Mouse (Mus musculus): ENCODE results near the gene Kif18a. TPM values are rescaled to one million over a fixed set of nuclear protein-coding genes. Genes with fewer than 3 reads are reported as not detected.

Kif18a gene
- total RNA-seq (2021), result under 1 TPM; 0.48 to 0.70 TPM
- long read RNA-seq, experiment 1, partial matches to known transcripts, result 0 of 1 reads
- long read RNA-seq, experiment 1, other reads (novel, unspliced or antisense), result 0 of 1 reads
- long read RNA-seq, experiment 2, partial matches to known transcripts, result 0 of 1 reads
- long read RNA-seq, experiment 2, other reads (novel, unspliced or antisense), result 0 of 1 reads

DNA sequence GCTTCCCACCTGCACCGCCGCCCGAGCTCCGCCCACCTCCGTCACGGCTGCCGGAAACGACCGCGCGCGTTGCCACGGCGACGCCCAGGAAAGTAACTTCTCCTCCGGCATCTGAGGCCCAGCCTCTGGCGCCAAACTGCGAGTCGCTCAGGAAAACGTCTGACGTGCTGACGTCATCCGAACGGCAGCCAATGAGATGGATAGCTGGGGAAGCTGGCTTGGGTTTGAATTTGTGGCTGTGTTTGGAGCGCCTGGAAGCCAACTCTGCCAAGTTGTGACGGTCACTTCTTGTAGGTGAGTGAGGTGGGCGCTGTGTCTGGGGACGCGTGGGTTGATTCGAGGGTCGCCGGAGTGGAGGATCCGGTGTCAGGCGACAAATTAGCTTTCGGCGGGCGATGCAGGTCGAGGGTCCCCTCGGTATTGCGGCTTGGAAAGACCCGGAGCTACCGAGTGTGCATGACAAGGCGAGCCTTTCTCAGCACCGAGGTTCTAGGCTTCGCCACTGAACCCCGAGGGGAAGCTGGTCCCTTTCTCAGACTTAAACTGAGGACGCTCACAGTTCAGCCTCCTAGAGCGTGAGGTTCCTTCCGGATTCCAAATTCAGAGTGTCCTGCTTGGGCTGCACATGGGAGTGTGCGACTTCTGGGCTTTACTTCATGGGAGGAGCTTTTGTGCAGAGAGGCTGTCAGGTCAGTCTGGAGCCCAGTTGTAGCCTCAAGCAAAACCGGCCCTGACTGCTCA is at the start of gene Kif18a, which contains the start of gene Mettl15:
TSS of gene Kif18a (plus strand) at position 139 of the 741 bp plus-strand sequence.
TSS of gene Mettl15 (minus strand) at position 149 of the 741 bp plus-strand sequence.
- no peak for TF ChIP-seq CTCF (IDR thresholded peaks at IDR 0.05)
- intact Hi-C loops (cut with DNase I), result no loop called here
- DNase-seq, result peak; percentile 96
- Histone ChIP-seq H3K4me3 (peak within 1 kb of the TSS; percentile 79), H3K27ac (peak within 1 kb of the TSS; percentile 85)

DNA sequence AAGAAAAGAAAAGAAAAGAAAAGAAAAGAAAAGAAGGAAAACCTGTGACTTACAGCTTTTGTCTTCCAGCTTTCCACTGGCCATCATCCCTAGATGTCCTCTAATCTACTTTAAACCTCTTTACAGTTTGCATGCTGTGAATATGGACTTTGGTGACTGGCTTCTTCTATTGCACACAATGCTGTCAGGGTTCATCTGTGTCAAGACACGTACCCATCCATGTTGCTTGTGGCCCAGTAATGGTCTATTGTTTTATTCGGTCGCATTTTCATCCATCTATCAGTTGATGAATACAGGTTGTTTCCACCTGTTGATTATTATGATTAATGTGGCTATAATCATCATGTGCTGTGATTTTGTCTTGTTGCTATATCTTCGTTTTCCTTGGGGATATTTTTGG is 46.7 kb upstream of the Kif18a start:
- H3K27ac ChIP-seq, result no peak overlapping the region
- no peak for TF ChIP-seq CTCF (IDR thresholded peaks at IDR 0.05)
- no peak for DNase-seq
- intact Hi-C loops (cut with DNase I), result no loop called here
- no peak overlapping the region for H3K4me3 ChIP-seq

DNA sequence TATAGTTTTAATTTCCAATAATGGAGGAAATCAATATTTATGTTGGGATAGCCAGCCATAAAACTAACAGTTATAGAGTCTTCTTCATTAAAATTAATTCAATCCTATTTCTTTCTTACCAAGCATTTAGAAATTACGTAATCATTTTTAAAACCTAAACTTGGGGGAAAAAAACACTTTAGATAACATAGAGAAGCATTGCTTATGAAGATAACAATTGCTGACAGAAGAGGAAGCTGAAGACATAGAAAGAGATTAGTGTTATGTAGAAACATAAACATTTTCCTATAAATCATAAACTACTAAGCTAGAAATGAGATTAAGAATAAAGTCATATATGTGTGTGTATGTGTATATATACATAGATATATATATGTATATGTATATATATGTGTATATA is 44.8 kb upstream of the Kif18a start:
- DNase-seq, result no peak
- Histone ChIP-seq H3K4me3 (no peak overlapping the region), H3K27ac (no peak overlapping the region)
- TF ChIP-seq CTCF (IDR thresholded peaks at IDR 0.05), result no peak
- intact Hi-C loops (cut with DNase I), result no loop called here

DNA sequence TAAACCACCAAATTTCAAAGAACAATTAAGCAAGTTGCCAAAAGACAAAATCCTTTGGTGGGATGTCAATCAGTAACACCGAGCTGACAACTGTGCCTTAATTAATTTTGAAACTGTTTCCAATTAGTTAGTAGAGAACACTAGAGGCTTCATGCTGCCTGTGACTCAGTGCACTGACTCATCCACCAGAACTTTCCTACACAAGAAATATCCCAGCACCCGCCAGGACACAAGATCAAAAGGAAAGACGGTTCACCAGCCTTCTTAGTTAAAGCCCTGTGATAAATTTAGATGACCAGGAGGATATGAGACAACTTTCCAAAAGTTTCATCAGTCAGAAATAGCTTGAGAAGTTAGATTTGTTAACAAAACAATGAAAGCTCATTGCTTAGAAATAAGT is 38.6 kb upstream of the Kif18a start:
- no peak for DNase-seq
- H3K4me3 ChIP-seq, result no peak overlapping the region
- intact Hi-C loops (cut with DNase I), result no loop called here
- peak overlapping the region; percentile 58; the same call in 1 of the 2 replicates for H3K27ac ChIP-seq
- no peak for TF ChIP-seq CTCF (IDR thresholded peaks at IDR 0.05)

DNA sequence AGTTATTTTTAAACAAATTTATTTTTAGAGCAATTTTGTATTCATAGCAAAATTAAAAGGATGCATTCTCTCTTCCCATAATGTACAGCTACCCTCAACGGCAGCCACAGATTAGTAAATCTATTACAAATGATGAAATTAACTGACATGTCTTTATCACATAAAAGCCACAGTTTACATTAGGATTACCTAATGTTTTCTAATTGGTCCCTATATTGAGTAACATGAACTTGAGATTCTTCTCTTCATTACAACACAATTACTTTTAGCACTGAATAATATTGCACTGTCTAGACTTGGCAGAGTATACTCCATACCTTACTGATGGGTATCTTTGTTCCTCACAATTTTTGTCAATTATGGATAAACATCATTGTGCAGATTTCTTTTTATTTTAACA is 17.8 kb upstream of the Kif18a start:
- Histone ChIP-seq H3K4me3 (no peak overlapping the region), H3K27ac (no peak overlapping the region)
- intact Hi-C loops (cut with DNase I), result no loop called here
- DNase-seq, result no peak
- no peak for TF ChIP-seq CTCF (IDR thresholded peaks at IDR 0.05)

DNA sequence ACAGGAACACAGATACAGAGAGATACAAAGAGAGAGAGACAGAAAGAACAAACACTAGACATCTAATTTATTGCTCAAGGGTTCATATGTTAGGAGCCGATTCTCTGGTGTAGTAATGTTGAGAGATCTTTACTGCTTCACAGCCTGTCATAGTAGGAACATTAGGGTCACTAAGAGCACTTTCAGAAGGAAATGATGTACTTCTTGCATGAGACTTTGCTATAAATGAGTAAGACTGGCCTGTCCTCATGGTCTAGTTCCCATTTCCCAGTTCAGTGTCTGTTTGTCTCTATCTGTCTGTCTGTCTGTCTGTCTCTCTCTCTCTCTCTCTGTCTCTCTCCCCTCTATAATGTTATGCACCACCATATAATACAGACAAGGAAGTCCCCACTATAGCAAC is 7.4 kb upstream of the Kif18a start:
- no peak for DNase-seq
- Histone ChIP-seq H3K27ac (no peak overlapping the region), H3K4me3 (no peak overlapping the region)
- no peak for TF ChIP-seq CTCF (IDR thresholded peaks at IDR 0.05)
- intact Hi-C loops (cut with DNase I), result no loop called here

DNA sequence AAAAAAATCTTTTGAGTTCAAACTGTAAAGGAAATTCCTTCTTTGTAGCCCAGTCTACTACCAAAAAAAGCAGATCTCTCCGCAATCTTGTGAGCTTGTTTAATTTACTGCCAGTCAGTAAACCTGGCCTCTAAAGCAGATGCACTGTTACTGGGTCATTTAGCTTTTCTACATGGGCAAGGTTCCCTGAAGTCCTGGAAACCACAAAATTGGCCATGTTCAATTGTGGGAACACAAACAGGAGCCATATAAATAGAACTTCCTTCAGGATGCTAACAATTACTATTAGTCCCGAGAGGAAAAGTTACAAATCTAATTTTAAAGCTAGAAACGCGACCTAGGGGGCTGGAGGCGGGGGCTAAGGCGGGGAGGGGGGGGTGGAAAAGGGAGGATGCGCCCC is 2.9 kb upstream of the Kif18a start:
- peak overlapping the region; percentile 85 for H3K27ac ChIP-seq

DNA sequence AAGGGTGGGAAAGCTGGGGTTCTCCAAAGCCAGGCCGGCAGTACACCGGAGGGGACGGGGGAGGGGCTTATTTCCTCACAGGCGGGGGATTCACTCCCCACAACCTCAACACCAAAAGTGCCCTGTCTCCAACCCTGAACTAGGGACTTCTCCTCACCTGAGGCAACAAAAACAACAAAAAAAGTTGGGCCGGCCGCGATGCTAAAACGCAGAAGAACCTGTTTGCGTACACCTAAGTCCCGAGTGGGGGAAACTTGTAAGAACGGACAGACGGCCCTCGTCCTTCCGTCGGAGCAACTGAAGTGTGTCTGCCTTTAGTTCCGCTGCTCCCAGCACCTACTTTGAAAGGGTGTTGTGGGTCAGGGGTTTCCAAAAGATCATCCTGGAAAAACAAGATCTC is 2.5 kb upstream of the Kif18a start:
- Histone ChIP-seq H3K4me3 (peak overlapping the region; percentile 74), H3K27ac (peak overlapping the region; percentile 85)
- no peak for TF ChIP-seq CTCF (IDR thresholded peaks at IDR 0.05)
- intact Hi-C loops (cut with DNase I), result no loop called here
- peak; percentile 55 for DNase-seq

More for the DNA sequence above, 2.9 kb upstream of the Kif18a start:
- no peak for DNase-seq
- TF ChIP-seq CTCF (IDR thresholded peaks at IDR 0.05), result no peak
- intact Hi-C loops (cut with DNase I), result no loop called here
- peak overlapping the region; percentile 74 for H3K4me3 ChIP-seq

DNA sequence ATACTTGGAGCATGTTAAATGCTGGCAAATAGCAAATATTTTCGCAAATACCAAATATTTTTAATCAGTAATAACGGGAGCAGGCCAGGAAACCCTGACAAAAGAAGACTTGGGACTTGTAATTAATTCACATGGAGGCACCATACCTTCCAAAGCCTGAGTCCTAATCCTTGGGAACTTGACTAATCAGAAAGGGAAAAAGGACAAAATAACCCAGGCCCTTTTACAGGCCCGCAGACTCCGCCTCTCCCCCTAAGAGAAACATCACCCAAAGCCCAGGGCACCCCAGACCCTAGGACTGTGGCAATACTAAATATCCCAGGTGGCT is 302 bp upstream of the Kif18a start:
- peak overlapping the region; percentile 85 for H3K27ac ChIP-seq
- no peak for TF ChIP-seq CTCF (IDR thresholded peaks at IDR 0.05)
- peak overlapping the region; percentile 79 for H3K4me3 ChIP-seq
- DNase-seq, result no peak
- intact Hi-C loops (cut with DNase I), result no loop called here

DNA sequence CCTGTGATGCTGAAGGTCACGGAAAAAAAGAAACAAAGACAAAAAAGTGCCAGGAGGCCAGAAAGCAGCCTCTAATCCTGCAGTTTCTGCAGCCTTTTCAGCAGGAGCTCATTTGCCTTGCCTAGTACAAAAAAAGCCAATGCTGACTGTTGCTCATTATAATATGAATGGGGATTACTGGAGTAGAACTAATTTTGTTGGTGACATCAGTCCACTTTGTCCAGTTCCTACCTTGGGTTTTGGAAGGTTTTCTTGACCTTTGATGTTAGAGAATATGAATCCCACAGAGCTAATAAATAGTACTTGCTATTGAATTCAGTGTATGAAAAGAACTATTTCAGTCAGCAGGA is 778 bp downstream of the Kif18a start:
- no peak for DNase-seq
- Histone ChIP-seq H3K4me3 (peak overlapping the region; percentile 79), H3K27ac (peak overlapping the region; percentile 85)
- TF ChIP-seq CTCF (IDR thresholded peaks at IDR 0.05), result no peak
- intact Hi-C loops (cut with DNase I), result no loop called here

DNA sequence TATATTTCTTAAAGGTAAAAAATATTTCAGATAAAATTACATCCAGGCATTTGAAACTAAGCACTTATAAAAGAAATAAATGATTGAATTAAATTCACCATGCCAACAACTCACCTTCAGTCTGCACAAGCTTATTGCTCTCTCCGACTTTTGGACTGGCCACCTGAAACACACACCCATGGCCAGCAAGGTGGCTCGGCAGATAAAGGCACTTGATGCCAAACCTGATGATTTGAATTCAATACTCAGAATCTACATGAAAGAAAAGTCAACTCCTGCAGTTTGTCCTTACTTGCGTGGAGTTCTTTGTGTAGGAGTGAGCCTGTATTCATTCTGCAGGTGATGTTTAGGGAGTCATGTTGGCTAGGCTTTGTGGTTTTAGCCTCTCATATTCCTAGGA is 3.6 kb downstream of the Kif18a start:
- Histone ChIP-seq H3K27ac (no peak overlapping the region), H3K4me3 (no peak overlapping the region)
- intact Hi-C loops (cut with DNase I), result no loop called here
- DNase-seq, result no peak
- no peak for TF ChIP-seq CTCF (IDR thresholded peaks at IDR 0.05)

DNA sequence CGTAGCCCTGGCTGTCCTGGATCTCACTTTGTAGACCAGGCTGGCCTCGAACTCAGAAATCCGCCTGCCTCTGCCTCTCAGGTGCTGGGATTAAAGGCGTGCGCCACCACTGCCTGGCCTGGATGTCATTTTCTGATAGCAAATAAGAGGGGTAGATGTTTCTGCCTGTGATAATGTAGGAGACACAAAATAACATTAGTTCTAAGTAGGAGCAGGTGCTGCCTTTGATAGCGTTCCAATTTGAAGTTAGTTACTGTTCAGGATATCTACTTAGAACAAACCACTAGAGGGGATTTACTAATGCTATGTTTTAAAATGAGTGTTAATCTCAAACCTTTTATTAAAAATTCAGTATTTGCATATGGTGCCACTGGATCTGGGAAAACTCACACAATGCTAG is 8.8 kb downstream of the Kif18a start:
- no peak for TF ChIP-seq CTCF (IDR thresholded peaks at IDR 0.05)
- intact Hi-C loops (cut with DNase I), result no loop called here
- DNase-seq, result no peak
- no peak overlapping the region for H3K27ac ChIP-seq
- H3K4me3 ChIP-seq, result no peak overlapping the region

DNA sequence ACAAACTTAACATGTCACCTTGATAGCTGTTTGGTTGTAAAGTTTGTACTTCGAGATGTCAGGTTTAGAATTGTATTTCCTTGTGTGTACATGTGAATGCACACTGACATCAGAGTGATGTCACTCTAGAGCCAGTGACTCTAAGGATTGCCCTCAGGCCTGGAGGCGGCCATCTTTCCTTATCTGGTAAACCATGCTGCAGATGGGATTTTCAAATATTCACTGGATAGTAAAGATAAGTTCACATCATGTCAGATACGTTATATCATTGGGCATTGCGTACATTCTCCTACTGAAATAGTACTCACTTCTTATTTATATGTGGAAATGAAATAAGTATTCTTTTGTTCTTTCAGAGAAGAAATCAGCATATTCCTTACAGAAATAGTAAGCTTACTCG is 15.7 kb downstream of the Kif18a start:
- no peak for DNase-seq
- TF ChIP-seq CTCF (IDR thresholded peaks at IDR 0.05), result no peak
- Histone ChIP-seq H3K4me3 (no peak overlapping the region), H3K27ac (no peak overlapping the region)
- intact Hi-C loops (cut with DNase I), result no loop called here

DNA sequence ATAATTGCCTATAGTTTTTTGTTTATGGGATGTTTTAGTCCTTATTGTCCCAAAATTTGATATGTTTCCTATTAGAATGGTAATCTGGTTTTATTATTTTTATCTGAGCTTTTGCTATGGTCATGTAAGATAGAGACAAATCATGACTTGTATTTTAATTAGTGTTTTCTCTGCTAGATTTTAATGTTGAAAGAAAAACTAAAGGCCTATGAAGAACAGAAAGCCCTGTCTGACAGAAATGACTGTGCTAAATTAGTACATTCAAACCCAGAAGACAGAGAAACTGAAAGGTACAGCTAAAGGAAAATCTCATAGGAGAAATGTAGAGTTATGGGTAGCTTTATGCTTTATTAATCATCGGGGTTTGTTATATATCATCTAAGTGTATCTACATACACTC is 17.6 kb downstream of the Kif18a start:
- no peak overlapping the region for H3K4me3 ChIP-seq
- intact Hi-C loops (cut with DNase I), result no loop called here
- DNase-seq, result no peak
- no peak for TF ChIP-seq CTCF (IDR thresholded peaks at IDR 0.05)
- H3K27ac ChIP-seq, result no peak overlapping the region

Data from gastrocnemius, adult 2 months (tissue).